Mouse (Mus musculus): ENCODE measurements around the gene Zfp839. TPM values are rescaled to one million over a fixed set of nuclear protein-coding genes. Genes with fewer than 3 reads are reported as not detected.

Zfp839 gene
- total and polyA plus RNA-seq, 3 experiments, result 4.8 to 10.3 (median 9.1) TPM

DNA sequence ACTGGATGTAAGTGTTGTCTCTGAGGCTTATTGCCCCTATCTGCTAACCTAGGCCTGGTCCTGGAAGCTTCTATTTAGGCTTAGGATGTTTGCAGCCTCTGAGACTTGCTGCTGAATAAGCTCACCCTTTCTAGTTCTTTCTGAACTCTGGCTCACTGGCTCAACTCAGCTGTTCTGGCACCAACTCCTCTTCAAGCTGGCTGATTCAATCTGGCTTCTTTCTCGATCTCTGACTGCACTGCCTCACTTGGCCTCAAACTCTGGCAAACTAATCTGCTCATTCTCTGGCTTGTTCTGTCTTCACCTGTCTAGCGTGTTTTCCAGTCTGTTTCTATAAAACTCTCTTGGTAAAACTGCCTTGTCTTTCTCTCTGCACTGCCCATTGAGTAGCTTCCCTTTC, 25.3 kb downstream of the Zfp839 start:
- Histone ChIP-seq H3K27me3 (ENCODE audit: control insufficient read depth, insufficient read depth, low read length) (no peaks in the 10 kb centered on the region), H3K9ac (ENCODE audit: low read depth, low read length) (no peak overlapping the region), H3K36me3 (ENCODE audit: control insufficient read depth, insufficient read depth, low read length) (no peaks in the 10 kb centered on the region), H3K4me1 (ENCODE audit: control insufficient read depth, insufficient read depth, low read length) (no peaks in the 10 kb centered on the region), H3K4me3 (no peak overlapping the region), H3K79me2 (replicated peaks; ENCODE audit: control insufficient read depth, insufficient read depth, low read length) (no peaks in the 10 kb centered on the region), H3K27ac (no peak overlapping the region)
- intact Hi-C loops (cut with DNase I), result no loop called here
- 69% methylated on average over 2 of the region's 2 CpGs for WGBS
- no peak for TF ChIP-seq POLR2A (IDR thresholded peaks at IDR 0.05; ENCODE audit: insufficient read depth, low read depth, low read length)
- TF ChIP-seq CTCF (IDR thresholded peaks at IDR 0.05), result no peak
- no peak for TF ChIP-seq EP300 (IDR thresholded peaks at IDR 0.05; ENCODE audit: insufficient read depth, low read depth, low read length)
- DNase-seq, result no peak

- H3K9ac ChIP-seq (ENCODE audit: low read depth, low read length), result no peak overlapping the region
- WGBS, result 91% methylated on average over 7 of the region's 7 CpGs
- H3K4me1 ChIP-seq (ENCODE audit: control insufficient read depth, insufficient read depth, low read length), result no peaks in the 10 kb centered on the region
- no peaks in the 10 kb centered on the region for H3K27me3 ChIP-seq (ENCODE audit: control insufficient read depth, insufficient read depth, low read length)
- H3K27ac ChIP-seq, result no peak overlapping the region
- no peak overlapping the region for H3K4me3 ChIP-seq
- TF ChIP-seq POLR2A (IDR thresholded peaks at IDR 0.05; ENCODE audit: insufficient read depth, low read depth, low read length) (no peak), EP300 (IDR thresholded peaks at IDR 0.05; ENCODE audit: insufficient read depth, low read depth, low read length) (no peak), CTCF (IDR thresholded peaks at IDR 0.05) (peak; percentile 35)
- intact Hi-C loops (cut with DNase I), result no loop called here
- no peak for DNase-seq
- no peaks in the 10 kb centered on the region for H3K79me2 ChIP-seq (replicated peaks; ENCODE audit: control insufficient read depth, insufficient read depth, low read length)
- H3K36me3 ChIP-seq (ENCODE audit: control insufficient read depth, insufficient read depth, low read length), result no peaks in the 10 kb centered on the region
These were observed 32.2 kb downstream of the Zfp839 start for GRCm38 (mm10) chr12:110882291-110882690.

DNA sequence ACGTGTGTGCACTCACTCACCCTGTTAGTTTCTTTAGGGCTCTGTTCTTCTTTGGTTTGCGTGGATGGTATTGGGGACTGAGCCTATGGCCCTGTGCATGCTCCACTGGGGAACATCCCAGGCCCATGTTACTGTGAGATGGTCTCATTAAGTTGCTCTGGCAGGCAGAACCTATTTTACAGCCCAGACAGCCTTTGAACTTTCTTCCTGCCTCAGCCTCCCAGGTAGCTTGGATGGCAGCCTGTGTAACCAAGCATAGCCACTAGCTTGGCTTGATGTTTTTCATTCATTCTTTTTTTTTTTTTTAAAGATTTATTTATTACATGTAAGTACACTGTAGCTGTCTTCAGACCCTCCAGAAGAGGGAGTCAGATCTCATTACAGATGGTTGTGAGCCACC, 35.2 kb downstream of the Zfp839 start:
- Histone ChIP-seq H3K79me2 (replicated peaks; ENCODE audit: control insufficient read depth, insufficient read depth, low read length) (no peaks in the 10 kb centered on the region; the same call in 1 of the 2 replicates), H3K27ac (no peak overlapping the region), H3K4me1 (ENCODE audit: control insufficient read depth, insufficient read depth, low read length) (peaks cover 5% of the 10 kb centered on the region), H3K27me3 (ENCODE audit: control insufficient read depth, insufficient read depth, low read length) (no peaks in the 10 kb centered on the region), H3K36me3 (ENCODE audit: control insufficient read depth, insufficient read depth, low read length) (no peaks in the 10 kb centered on the region), H3K9ac (ENCODE audit: low read depth, low read length) (no peak overlapping the region), H3K4me3 (no peak overlapping the region)
- no peak for TF ChIP-seq EP300 (IDR thresholded peaks at IDR 0.05; ENCODE audit: insufficient read depth, low read depth, low read length)
- TF ChIP-seq POLR2A (IDR thresholded peaks at IDR 0.05; ENCODE audit: insufficient read depth, low read depth, low read length), result no peak
- no peak for TF ChIP-seq CTCF (IDR thresholded peaks at IDR 0.05)
- WGBS, result 97% methylated on average over 2 of the region's 2 CpGs
- DNase-seq, result no peak
- intact Hi-C loops (cut with DNase I), result no loop called here

- peaks cover 1% of the 10 kb centered on the region; the same call in 1 of the 2 replicates for H3K79me2 ChIP-seq (replicated peaks; ENCODE audit: control insufficient read depth, insufficient read depth, low read length)
- no peaks in the 10 kb centered on the region for H3K36me3 ChIP-seq (ENCODE audit: control insufficient read depth, insufficient read depth, low read length)
- no peaks in the 10 kb centered on the region for H3K27me3 ChIP-seq (ENCODE audit: control insufficient read depth, insufficient read depth, low read length)
- no peak overlapping the region; the same call in 1 of the 2 replicates for H3K27ac ChIP-seq
- peak overlapping the region; percentile 74 for H3K9ac ChIP-seq (ENCODE audit: low read depth, low read length)
- no peak for DNase-seq
- TF ChIP-seq EP300 (IDR thresholded peaks at IDR 0.05; ENCODE audit: insufficient read depth, low read depth, low read length), result no peak
- TF ChIP-seq POLR2A (IDR thresholded peaks at IDR 0.05; ENCODE audit: insufficient read depth, low read depth, low read length), result no peak
- peaks cover 5% of the 10 kb centered on the region for H3K4me1 ChIP-seq (ENCODE audit: control insufficient read depth, insufficient read depth, low read length)
- intact Hi-C loops (cut with DNase I), result no loop called here
- 15% methylated on average over 12 of the region's 12 CpGs for WGBS
- H3K4me3 ChIP-seq, result peak overlapping the region; percentile 86
These were observed 38.1 kb downstream of the Zfp839 start for GRCm38 (mm10) chr12:110888106-110888505.

- TF ChIP-seq EP300 (IDR thresholded peaks at IDR 0.05; ENCODE audit: insufficient read depth, low read depth, low read length) (no peak), POLR2A (IDR thresholded peaks at IDR 0.05; ENCODE audit: insufficient read depth, low read depth, low read length) (no peak), CTCF (IDR thresholded peaks at IDR 0.05) (no peak)
- peak overlapping the region; percentile 74 for H3K9ac ChIP-seq (ENCODE audit: low read depth, low read length)
- H3K4me1 ChIP-seq (ENCODE audit: control insufficient read depth, insufficient read depth, low read length), result peaks cover 5% of the 10 kb centered on the region
- H3K79me2 ChIP-seq (replicated peaks; ENCODE audit: control insufficient read depth, insufficient read depth, low read length), result peaks cover 1% of the 10 kb centered on the region; the same call in 1 of the 2 replicates
- intact Hi-C loops (cut with DNase I), result no loop called here
- H3K27ac ChIP-seq, result peak overlapping the region; percentile 77
- H3K4me3 ChIP-seq, result peak overlapping the region; percentile 86
- no peaks in the 10 kb centered on the region for H3K27me3 ChIP-seq (ENCODE audit: control insufficient read depth, insufficient read depth, low read length)
- WGBS, result under 1% methylated on average over 25 of the region's 25 CpGs
- no peak for DNase-seq
- H3K36me3 ChIP-seq (ENCODE audit: control insufficient read depth, insufficient read depth, low read length), result no peaks in the 10 kb centered on the region
These were observed 38.6 kb downstream of the Zfp839 start for GRCm38 (mm10) chr12:110888606-110889005.

GRCm38 (mm10) chr12:110889036-110890020, 39.3 kb downstream of the Zfp839 start, which contains the start of the genes Cinp and Tecpr2:
Gene Cinp, minus strand, starts transcription at chr12:110889145.
Gene Tecpr2, plus strand, starts transcription at chr12:110889264.
- H3K9ac ChIP-seq (ENCODE audit: low read depth, low read length), result peak within 1 kb of the TSS; percentile 79
- H3K4me3 ChIP-seq, result peak within 1 kb of the TSS; percentile 86
- no peaks in the 10 kb centered on the region for H3K36me3 ChIP-seq (ENCODE audit: control insufficient read depth, insufficient read depth, low read length)
- TF ChIP-seq EP300 (IDR thresholded peaks at IDR 0.05; ENCODE audit: insufficient read depth, low read depth, low read length) (0 out of 2 replicates have a peak, but pooled peaks have one; percentile 36), CTCF (IDR thresholded peaks at IDR 0.05) (no peak), POLR2A (IDR thresholded peaks at IDR 0.05; ENCODE audit: insufficient read depth, low read depth, low read length) (peak; percentile 61)
- peak within 1 kb of the TSS; percentile 77 for H3K27ac ChIP-seq
- H3K27me3 ChIP-seq (ENCODE audit: control insufficient read depth, insufficient read depth, low read length), result no peaks in the 10 kb centered on the region
- WGBS, result under 1% methylated on average over 72 of the region's 74 CpGs
- H3K79me2 ChIP-seq (replicated peaks; ENCODE audit: control insufficient read depth, insufficient read depth, low read length), result peaks cover 1% of the 10 kb centered on the region; the same call in 1 of the 2 replicates
- peaks cover 5% of the 10 kb centered on the region for H3K4me1 ChIP-seq (ENCODE audit: control insufficient read depth, insufficient read depth, low read length)
- peak; percentile 96 to 98 for DNase-seq
- intact Hi-C loops (cut with DNase I), result no loop called here

Data from heart, adult 2 months (tissue).